Mouse (Mus musculus) thymus, adult 2 months (tissue): ENCODE results near the gene Fam83b. TPM values are rescaled to one million over a fixed set of nuclear protein-coding genes. Genes with fewer than 3 reads are reported as not detected.

Experiments used
- DNase-seq: peaks from one replicate; pipeline ENCODE4 v3.0.0; 2021
- H3K27ac ChIP-seq: fragments of 200-500 bp; 2 replicates; pipeline ENCODE4 v1.5.1; 2012; ENCODE audit warnings: low read length, control low read depth; ENCODE audit not compliant: control insufficient read depth, insufficient read depth
- H3K27me3 ChIP-seq: fragments of 200-500 bp; 2 replicates; pipeline ENCODE4 v1.6.1; 2012; ENCODE audit warnings: mild to moderate bottlenecking, low read length, moderate library complexity, mixed read lengths; ENCODE audit not compliant: control insufficient read depth, insufficient read depth
- H3K36me3 ChIP-seq: fragments of 200-500 bp; 2 replicates; pipeline ENCODE4 v1.6.1; 2012; ENCODE audit warnings: mild to moderate bottlenecking, low read length, moderate library complexity; ENCODE audit not compliant: control insufficient read depth, insufficient read depth
- H3K4me1 ChIP-seq: fragments of 200-500 bp; replicated peaks from 2 replicates; pipeline ENCODE4 v1.6.1; 2012; ENCODE audit warnings: low read length; ENCODE audit not compliant: control insufficient read depth, insufficient read depth
- H3K4me3 ChIP-seq: fragments of 200-500 bp; 2 replicates; pipeline ENCODE4 v1.5.1; 2012; ENCODE audit warnings: mild to moderate bottlenecking, low read length, control low read depth, moderate library complexity; ENCODE audit not compliant: control insufficient read depth, insufficient read depth
- CTCF ChIP-seq: fragments of 200-500 bp; IDR thresholded peaks from 2 replicates; pipeline ENCODE4 v1.5.1; 2012; ENCODE audit warnings: mild to moderate bottlenecking, control low read depth, low read length, moderate library complexity, borderline replicate concordance; ENCODE audit not compliant: control insufficient read depth, poor library complexity, insufficient read depth; ENCODE audit errors: extremely low read depth
- POLR2A ChIP-seq: fragments of 200-500 bp; IDR thresholded peaks from 2 replicates; pipeline ENCODE4 v1.6.1; 2012; ENCODE audit warnings: mild to moderate bottlenecking, low read length, control low read depth, moderate library complexity; ENCODE audit not compliant: control insufficient read depth, poor library complexity, insufficient read depth; ENCODE audit errors: extremely low read depth
- WGBS: fragments of 180-500 bp; shearing (Covaris S2); methylation state at CpG from one replicate; pipeline ENCODE4 v1.1.7; 2018; 5-methylcytosine and 5-hydroxymethylcytosine counted together
- polyA plus RNA-seq: library from polyadenylated mRNA; depleted of rRNA; stranded (reverse); fragments of >200 nt; gene quantifications from 2 replicates; pipeline ENCODE4 v1.2.3, GENCODE M21; 2012

Fam83b gene
- polyA plus RNA-seq, 1 experiment = 0.20 TPM

- no peak for DNase-seq
- no peaks in the 10 kb centered on the region for H3K27me3 ChIP-seq
- no peak overlapping the region for H3K4me3 ChIP-seq
- 82% methylated on average over 2 of the region's 2 CpGs for WGBS
- no peaks in the 10 kb centered on the region for H3K4me1 ChIP-seq
- TF ChIP-seq CTCF (no peak), POLR2A (no peak)
- no peak overlapping the region for H3K27ac ChIP-seq
- no peaks in the 10 kb centered on the region for H3K36me3 ChIP-seq
These were observed 13.2 kb downstream of the Fam83b start for GRCm38 (mm10) chr9:76553758-76554157.

- Histone ChIP-seq H3K4me1 (no peaks in the 10 kb centered on the region), H3K4me3 (no peak overlapping the region), H3K27ac (no peak overlapping the region), H3K36me3 (no peaks in the 10 kb centered on the region), H3K27me3 (no peaks in the 10 kb centered on the region)
- no peak for DNase-seq
- TF ChIP-seq CTCF (no peak), POLR2A (no peak)
- WGBS = 92% methylated on average over 1 of the region's 1 CpGs
These were observed 13.8 kb downstream of the Fam83b start for GRCm38 (mm10) chr9:76553115-76553514.

GRCm38 (mm10) chr9:76546714-76547113, 20.2 kb downstream of the Fam83b start:
- no peaks in the 10 kb centered on the region for H3K27me3 ChIP-seq
- H3K36me3 ChIP-seq = no peaks in the 10 kb centered on the region
- 65% methylated on average over 3 of the region's 3 CpGs for WGBS
- DNase-seq = no peak
- H3K27ac ChIP-seq = no peak overlapping the region
- no peaks in the 10 kb centered on the region for H3K4me1 ChIP-seq
- TF ChIP-seq POLR2A (no peak), CTCF (no peak)
- H3K4me3 ChIP-seq = no peak overlapping the region

GRCm38 (mm10) chr9:76540684-76541083, 26.2 kb downstream of the Fam83b start:
- WGBS = 37% methylated on average over 4 of the region's 4 CpGs
- H3K4me3 ChIP-seq = no peak overlapping the region
- H3K36me3 ChIP-seq = no peaks in the 10 kb centered on the region
- no peaks in the 10 kb centered on the region for H3K27me3 ChIP-seq
- H3K4me1 ChIP-seq = no peaks in the 10 kb centered on the region
- H3K27ac ChIP-seq = no peak overlapping the region
- TF ChIP-seq POLR2A = no peak
- TF ChIP-seq CTCF = no peak
- DNase-seq = no peak

- 30% methylated on average over 7 of the region's 7 CpGs for WGBS
- Histone ChIP-seq H3K36me3 (no peaks in the 10 kb centered on the region), H3K4me3 (no peak overlapping the region), H3K27me3 (no peaks in the 10 kb centered on the region), H3K27ac (no peak overlapping the region), H3K4me1 (no peaks in the 10 kb centered on the region)
- no peak for DNase-seq
- TF ChIP-seq CTCF (no peak), POLR2A (no peak)
These were observed 26.8 kb downstream of the Fam83b start for GRCm38 (mm10) chr9:76539953-76540621.

- Histone ChIP-seq H3K27ac (no peak overlapping the region), H3K27me3 (no peaks in the 10 kb centered on the region), H3K36me3 (no peaks in the 10 kb centered on the region), H3K4me3 (no peak overlapping the region), H3K4me1 (no peaks in the 10 kb centered on the region)
- no peak for TF ChIP-seq POLR2A
- no peak for TF ChIP-seq CTCF
- 61% methylated on average over 7 of the region's 7 CpGs for WGBS
- DNase-seq = no peak
These were observed 27.6 kb downstream of the Fam83b start for GRCm38 (mm10) chr9:76539271-76539670.

- no peak overlapping the region for H3K4me3 ChIP-seq
- no peak overlapping the region for H3K27ac ChIP-seq
- no peak for TF ChIP-seq POLR2A
- no peak for TF ChIP-seq CTCF
- no peaks in the 10 kb centered on the region for H3K36me3 ChIP-seq
- no peaks in the 10 kb centered on the region for H3K27me3 ChIP-seq
- 97% methylated on average over 9 of the region's 9 CpGs for WGBS
- no peak for DNase-seq
- no peaks in the 10 kb centered on the region for H3K4me1 ChIP-seq
These were observed 30.9 kb downstream of the Fam83b start for GRCm38 (mm10) chr9:76536032-76536431.
